Mouse (Mus musculus) adrenal gland (tissue): ENCODE results near the gene Nphp1.

Source experiments
- intact Hi-C: fragments of 180-260 bp; cut with DNase I; formaldehyde crosslinking; loops from one replicate; pipeline ENCODE4 v1.15.1; 2025
- long read RNA-seq, 2 experiments: library from polyadenylated mRNA; unstranded; transcript quantifications; one replicate each; pipeline ENCODE4 v2.0.0; 2020; ENCODE audit warnings: borderline replicate concordance in 1 of 2; ENCODE audit not compliant: insufficient replicate concordance in 1 of 2

Nphp1 gene
- long read RNA-seq, experiment 1, partial matches to known transcripts = 4 of 11 reads
- long read RNA-seq, experiment 1, other reads (novel, unspliced or antisense) = 2 of 11 reads
- long read RNA-seq, experiment 2, partial matches to known transcripts = 1 of 9 reads
- long read RNA-seq, experiment 2, other reads (novel, unspliced or antisense) = 4 of 9 reads

DNA sequence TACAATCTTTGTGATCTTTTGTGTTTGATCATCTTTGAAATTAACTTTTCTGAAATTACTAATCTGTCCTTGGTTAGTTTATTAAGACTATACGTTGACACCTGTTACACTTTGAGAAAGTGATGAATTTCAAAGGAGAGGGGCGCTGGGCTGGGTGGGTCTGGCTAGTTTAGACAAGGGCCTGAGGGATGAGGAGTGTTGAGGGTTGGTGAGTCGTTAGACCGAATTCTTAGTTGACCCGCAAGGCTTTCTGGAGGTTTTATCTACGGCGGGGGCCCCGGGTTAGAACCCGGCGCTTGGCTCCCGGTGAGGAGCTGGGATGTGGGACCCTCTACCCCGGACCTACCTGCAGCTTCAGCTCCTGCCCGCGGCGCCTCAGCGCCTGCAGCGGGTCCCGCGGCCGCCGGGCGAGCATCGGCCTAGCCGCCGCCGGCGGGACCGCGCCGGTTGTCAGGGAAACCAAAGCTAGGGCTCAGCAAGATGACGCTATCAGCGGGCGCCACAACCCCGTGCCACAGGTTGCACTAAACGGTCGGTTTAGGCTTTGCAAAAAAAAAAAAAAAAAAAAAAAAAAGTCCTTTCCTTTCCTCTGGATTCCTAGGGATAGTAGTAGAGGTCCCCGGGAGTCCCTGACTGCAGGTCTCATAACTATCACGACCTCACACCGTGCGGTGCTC is at the start of gene Nphp1:
TSS of gene Nphp1 (minus strand) at position 458 of the 677 bp plus-strand sequence.
- intact Hi-C loops = no loop called here

DNA sequence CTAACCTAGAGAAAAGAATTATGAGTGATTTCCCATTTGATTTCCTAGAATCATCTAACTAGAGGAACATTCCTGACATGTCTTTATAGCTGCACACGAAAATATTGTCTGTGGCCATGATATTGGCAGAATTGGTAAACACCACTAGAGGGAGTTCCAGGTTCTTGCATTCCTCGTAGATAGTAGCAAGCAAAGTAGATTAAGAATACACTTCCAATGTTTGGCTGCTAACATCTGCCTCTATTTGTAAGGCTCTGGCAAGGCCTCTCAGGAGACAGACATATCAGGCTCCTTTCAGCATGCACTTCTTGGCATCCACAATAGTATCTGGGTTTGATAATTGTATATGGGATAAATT is 44.1 kb upstream of the Nphp1 start:
- intact Hi-C loops = no loop called here

DNA sequence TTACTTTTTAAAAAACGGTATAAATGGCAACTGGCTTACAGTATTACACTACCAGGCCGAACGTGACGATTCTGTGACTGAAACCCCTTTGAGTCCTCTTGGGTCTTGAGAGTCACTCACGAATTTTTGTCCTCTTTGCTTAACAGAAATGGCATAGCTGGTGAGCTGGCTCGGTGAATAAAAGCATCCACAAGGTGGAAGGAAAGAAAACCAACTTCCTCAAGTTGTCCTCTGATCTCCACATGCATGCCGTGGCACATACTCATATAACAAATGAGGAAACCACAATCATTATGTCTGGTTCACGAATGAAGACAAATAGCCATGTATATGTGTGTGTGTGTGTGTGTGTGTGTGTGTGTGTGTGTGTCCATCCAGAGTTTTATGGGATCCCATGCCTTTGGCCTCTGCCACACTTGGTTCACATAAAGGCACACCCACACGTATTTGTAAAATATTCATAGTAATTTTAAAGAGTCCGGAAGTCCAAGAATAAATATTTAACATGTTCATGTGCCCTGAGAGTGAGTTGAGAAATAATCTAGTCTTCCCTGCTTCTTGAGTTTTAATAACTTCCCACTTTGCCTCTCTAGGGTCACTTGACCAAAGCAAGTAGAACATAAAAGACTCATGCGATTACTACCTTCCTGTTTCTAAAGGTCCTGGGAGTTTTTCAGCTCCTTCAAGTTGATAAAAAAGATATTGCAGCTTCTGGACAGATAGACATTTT is 43.6 kb upstream of the Nphp1 start:
- intact Hi-C loops = no loop called here

DNA sequence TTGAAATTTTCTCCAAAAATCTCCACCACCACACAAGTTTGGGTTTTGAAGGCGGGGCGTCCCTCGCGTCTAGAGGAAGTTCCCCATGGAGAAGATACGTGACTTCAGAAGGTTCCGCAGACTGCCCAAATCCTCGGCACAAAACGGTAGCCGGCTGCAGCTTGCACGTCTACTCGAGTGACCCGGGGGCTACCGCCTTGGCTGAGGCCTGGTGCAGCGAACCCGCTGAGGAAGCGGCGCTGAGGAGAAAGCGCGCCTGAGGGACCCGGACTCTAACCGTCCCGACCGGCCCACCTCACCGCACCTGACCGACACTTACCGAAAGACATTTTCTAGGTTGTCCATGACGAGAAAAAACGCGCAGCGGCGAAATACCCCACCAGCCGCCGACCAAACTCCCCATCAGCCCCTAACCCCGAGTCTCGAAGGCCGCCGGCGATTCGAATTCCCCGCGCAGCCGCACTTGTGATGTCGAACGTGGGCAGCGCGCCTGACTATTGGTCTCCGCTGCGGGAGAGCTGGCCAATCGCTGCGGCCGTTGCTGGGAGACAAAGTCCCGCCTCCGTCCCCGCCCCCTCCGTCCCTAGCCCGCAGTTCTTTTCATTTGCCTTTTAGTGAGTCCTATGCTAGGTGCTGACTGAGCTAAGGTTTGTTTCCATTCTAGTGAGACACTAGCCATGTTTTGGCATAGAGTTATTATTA is 42.9 kb upstream of the Nphp1 start, which contains the start of gene Bub1:
TSS of gene Bub1 (minus strand) at position 465 of the 702 bp plus-strand sequence.
- intact Hi-C loops = no loop called here

DNA sequence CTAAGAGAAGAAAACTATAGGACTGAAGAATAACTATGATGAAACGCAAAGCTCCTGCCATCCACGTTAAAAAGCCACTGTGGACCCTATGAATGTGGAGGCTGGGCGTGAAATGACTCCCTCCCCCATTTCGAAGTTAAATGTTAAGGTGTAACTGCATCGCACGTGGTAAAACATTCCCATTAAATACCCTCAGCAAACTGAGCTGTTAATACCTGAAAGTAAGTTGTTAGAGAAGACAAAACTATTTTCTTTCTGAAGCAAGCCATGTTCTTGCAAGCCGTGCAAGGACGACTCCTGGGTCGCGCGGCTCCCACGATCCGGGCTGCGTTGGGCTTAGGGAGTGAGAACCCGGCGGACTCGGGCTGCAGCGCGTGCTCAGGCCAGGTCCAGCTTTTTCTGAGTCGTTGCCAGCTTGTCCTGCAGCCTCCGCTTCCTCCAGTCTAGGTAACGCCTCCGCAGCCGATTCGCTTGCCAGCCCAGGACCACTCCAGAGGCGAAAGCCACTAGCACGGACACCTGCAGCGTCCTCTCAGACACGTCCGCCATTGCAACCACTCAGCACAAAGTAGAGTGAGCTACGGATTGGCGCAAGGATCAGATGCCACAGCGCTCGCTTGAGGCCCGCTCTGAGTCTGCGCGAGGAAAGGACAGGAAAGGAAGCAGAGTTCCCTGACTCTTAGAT is 3.4 kb upstream of the Nphp1 start, which contains the start of gene Mtln:
TSS of gene Mtln (minus strand) at position 570 of the 685 bp plus-strand sequence.
- intact Hi-C loops = no loop called here

DNA sequence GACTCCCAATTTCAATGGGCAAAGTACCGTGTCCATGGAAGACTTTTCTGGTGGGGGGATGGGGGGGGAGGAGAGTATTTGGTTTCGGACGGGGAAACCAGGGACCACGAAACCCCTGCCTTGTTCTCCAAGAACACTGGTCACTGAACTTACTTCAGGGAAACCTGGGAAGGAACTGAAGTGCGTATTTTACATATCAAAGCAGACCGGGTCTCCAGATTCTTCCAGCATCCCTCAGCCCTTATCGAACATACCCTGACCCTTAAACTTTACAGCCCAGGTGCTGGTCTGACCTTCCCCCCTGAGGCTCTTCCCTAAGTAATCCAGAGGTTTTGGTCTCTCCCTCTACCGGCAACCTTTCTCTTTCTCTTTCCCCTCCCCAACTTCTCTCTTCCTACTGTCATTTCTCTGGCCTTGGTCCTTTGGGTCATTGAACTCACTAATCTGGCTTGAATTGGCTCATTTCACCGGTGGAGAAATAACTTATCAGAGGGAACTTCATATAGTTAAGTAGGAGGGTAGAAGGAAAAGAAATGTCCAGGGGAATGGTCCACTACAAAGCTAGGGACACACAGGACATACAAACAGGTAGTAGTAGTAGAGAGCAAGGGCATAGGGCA is 1.1 kb upstream of the Nphp1 start:
- intact Hi-C loops = no loop called here

DNA sequence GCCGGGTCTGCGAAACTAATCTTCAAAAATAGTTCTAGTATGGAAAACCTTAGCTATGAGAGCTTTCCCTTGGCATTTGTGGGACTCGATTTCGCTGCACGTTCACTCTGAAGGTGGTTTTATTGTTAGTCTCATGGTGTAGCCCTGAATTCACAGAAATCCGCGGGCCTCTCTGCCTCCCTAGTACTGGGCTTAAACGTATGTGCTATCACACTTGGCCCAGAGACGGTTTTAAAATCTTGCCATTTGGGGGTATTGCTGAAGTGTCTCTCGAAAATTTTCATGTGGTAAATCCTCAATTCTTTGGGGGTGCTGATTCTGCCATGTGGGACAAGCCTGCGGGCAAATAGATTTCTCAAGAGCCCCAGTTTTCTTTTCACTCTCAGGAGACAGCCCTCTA is 441 bp upstream of the Nphp1 start:
- intact Hi-C loops = no loop called here

DNA sequence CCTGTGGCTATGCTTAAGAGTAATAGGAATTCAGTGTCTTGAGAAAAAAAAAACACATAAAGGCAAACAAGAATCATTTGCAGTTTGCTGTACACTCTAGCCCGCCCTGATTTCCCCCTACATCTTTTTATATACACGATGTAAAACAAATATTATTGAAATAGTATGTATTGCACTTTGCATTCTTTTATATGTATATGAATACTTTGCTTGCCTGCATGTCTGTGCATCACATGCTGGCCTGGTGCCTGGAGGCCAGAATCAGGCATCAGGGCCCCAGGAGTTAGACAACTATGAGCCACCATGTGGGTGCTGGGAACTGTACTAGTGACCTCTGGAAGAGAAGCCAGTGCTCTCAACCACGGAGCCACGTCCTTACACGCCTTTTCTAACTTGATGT is 1.5 kb downstream of the Nphp1 start:
- intact Hi-C loops = no loop called here

DNA sequence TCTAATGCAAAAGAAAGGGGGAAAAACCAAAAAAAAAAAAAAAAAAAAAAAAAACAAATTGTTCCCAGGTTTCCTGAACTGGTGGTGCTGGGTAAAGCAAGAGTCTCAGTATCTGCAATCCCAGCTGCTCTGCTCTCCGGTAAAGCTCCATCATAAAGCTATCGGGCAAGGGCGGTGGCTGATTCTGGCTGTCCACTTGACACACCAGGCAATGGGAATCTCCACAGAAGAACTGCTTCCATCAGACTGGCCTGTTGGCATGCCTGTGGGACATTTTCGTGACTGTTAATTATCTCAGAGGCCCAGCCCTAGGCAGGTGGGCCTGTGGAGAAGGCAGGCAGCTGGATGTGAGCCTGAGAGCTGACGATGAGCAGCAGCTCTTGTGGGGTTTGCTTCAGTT is 10.2 kb downstream of the Nphp1 start:
- intact Hi-C loops = no loop called here

DNA sequence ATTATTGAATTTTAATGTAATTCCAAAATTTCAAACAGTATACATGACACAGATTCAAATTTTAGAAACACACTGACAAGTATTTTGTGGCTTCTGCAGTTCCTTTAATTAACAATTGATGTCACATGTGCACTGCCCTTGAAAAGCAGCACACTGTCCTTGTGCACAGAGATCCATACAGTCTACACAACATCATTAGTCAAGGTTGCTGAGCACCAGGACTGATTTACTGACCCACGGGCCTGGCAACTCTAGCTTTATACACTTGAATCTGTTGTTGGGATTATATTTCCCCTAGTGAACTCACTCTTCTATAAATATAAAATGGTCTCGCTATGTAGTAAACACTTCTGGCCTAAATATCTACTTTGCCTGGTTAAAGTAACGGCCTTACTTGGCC is 13.7 kb downstream of the Nphp1 start:
- intact Hi-C loops = no loop called here

DNA sequence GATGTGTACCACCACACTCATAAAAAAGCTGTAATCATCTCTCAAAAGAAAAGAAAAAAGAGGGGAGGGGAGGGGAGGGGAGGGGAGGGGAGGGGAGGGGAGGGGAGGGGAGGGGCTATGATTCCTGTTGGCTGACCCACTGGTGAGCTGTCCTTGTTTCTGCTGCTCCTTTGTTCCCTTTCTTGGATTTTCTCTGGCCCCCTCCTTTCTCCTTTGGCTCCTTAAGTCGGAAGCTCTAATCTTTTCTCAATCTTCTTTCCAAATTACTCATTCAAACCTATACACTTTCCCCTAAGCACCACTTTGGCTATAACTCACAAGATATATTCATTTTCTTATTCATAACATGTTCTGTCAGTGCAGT is 14.1 kb downstream of the Nphp1 start:
- intact Hi-C loops = no loop called here

DNA sequence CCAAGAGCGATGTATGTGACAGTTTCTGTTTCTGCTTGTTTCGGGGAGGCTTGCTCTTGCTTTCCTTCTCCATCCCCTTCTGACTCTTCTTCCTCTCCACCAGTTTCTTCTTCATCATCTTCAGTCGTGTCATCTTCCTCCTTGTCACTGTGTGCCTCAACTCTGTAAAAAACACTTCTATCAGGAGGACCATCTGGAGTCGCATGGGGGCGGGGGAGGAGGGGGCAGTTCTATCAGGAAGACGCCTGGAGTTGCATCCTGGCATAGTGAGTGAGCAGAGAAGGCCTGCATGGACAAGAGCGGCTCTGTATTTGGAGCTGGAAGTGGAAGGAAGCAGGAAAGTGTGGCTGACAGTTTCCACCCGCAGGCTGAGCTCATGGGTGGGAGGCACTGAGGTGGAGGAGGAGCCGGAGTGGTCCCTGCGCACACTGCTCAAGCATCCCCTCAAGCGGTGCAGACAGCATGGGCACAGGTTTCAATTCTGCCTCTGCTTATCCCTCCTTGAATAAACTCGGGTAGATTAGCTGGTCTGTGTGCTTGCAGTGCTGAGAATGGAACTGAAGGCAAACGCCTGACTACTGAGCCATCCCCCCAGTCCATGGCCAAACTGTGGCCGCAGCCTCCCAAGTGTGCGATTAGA is 14.6 kb downstream of the Nphp1 start:
- intact Hi-C loops = no loop called here

DNA sequence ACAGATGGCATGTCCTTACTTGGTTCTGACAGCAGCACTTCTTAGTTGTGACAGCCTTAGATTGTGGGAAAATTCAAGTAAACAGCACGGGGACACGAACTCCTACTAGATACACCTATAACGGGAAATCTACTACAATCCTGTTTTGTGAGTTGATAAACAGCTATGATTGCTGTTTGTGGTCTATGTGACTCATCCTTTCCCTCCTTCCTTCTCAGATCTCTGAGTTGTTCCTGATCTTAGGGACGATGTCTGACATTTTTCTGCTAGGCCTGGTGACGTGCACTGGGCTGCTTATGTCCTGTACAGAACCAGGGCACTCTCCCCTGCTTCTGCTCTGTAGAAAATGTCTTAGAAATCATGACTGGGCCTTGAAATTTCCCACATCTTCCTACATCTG is 27.1 kb downstream of the Nphp1 start:
- intact Hi-C loops = no loop called here

DNA sequence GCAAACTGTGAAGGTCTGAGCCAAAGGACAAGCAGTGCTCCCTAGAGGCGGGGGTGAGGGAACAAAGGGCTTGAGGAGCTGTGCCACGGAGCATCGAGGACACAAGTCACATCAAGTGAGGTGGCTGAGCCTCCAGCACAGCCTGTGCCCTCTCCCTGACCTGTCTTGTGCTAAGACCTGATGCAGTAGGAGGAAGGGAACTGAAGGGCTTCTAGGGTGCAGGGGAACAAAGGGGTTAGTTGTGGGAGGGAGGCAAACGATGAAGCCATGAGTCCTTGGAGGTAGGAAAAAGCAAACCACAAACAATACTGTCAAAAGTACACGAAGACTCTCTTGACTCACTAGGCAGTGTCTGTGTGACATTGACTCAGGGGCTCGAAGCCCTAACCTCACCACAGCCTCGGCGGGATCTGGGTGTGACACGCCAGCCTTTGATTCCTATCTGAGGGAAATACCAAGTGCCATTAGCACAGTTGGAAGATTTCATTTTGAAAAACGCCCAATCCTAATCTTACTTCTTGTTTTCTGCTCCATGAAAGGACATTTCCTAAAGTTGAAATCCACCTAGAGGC is 28.2 kb downstream of the Nphp1 start:
- intact Hi-C loops = no loop called here

DNA sequence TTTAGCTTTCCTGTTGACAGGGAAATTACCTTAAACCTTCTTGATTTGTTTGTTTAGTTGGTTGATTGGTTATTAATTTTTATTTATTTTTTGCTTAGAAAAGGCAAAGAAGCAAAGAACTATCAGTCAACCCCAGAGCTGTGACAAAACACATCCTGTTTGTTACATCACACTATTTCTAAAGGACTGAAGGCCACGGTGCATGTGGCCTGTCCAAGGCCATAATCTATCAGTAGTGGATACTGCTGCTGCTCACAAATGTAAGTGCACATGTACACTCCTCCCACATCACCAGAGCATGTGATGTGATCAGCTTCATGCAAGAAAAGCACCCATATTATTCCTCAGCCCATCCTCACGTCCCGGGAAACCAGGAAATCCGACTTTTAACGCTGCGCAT is 28.7 kb downstream of the Nphp1 start:
- intact Hi-C loops = no loop called here

DNA sequence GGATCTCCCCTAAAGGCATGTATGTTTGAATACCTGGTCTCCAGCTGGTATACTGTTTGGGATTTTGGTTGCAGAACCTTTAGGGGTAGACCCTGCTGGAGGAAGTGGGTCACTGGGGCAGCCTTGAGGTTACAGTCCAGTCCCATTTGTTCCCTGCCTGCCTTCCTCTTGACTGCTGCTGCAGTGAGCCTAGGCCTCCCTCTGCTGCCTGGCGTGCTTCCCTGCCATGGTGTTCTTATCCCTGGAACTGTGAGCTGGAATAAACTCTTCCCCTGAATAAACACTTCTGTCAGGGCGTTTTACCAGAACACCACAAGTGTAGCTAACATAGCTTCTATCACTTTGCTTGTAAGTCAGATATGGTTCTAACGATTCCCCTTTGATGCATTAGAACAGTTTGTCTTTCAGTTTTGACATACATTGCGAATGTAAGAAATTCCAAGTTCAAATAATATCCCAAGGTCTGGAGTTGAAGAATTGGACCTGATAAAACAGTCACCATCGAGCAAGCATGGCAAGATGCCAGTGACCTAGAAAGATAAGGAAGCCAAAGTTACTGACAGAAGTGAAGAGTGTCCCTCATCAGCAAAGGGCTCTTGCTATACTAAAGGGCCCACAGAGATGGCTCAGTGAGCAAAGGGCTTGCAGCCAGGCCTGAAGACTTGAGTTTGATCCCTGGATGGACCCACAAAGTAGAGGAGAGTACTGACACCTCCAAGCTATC is 29.4 kb downstream of the Nphp1 start:
- intact Hi-C loops = no loop called here

DNA sequence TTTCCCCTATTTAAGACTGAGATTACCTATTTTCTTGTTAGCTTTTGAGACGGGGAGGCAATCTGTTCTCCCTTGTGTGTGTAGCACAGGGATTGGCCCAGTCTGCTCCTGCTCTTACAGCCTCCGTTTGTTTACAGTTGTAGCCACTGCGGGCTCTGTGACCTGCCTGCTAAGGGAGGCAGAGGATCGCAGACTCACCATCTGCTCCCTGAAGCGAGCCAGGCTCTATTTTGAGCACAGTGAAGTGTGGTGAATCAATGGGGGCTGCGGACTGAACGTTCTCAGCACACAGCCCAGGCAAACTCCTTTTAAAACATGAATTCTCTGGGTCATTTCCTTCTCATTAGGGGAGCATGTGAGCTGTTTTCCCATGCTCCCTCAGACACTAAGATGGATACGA is 31.5 kb downstream of the Nphp1 start:
- intact Hi-C loops = no loop called here

DNA sequence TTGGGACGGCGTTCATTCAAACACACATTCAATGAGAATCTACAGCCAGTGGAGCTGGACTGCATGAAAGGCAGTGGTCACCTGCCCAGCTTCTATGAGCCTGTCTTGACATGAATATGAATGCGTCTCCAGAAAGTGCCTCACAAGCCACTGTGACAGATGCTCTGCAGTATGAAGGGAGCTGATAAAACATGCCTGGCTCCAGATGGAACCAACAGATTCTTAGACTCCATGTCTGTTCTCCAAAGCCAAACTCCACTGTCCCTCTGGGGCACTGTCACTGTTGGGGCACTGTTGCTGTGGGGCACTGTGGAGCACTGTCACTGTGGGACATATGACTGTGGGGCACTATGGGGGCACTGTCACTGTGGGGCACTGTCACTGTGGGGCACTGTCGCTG is 34.6 kb downstream of the Nphp1 start:
- intact Hi-C loops = no loop called here

DNA sequence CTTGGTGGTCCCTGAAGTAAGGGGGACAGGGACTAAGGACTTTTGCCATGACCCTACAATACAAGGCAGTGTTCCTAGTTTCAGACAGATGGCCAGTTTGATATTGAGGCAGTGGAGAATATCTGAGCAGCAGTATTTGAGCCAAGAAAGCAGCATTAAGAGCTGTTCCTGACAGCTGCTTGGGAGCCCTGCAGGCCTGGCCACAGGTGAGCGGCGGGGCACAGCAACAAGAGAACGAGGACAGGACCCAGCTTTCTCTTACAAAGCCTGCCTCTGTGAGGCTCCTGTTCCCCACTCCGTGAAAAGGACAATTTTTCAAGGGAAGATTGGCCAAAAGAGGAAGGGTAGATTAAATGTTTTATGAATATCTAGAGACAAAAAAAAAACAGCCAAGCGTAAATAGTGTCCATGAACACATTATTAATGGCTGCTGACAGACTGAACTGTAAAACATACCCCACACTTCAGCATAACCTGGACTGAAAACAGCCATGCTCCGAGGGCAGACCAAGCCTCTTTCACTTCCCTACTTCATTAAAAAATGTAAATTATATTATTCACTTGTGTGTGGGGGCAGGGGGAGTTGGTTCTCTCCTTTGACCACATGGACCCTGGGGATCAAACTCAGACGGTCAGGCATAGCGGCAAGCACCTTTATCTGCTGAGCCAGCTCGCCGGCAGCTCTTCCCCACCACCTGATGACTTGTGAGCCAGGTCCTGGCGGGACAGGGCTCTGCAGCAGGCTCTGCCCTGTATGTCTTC is 36.7 kb downstream of the Nphp1 start:
- intact Hi-C loops = no loop called here
